Mouse (Mus musculus): Measurements from ENCODE around the gene Pfpl. TPM values are rescaled to one million over a fixed set of nuclear protein-coding genes. Genes with fewer than 3 reads are reported as not detected.

Gene Pfpl
- not detected in 2 replicates for polyA plus RNA-seq (2021; fragmentation: Nextera tagmentation)
- long read RNA-seq, experiment 1: 0 reads
- long read RNA-seq, experiment 2: 0 reads

GRCm38 (mm10) chr19:12427605-12428004, at the start of gene Pfpl:
Gene Pfpl (plus strand): TSS chr19:12427905.

DNA sequence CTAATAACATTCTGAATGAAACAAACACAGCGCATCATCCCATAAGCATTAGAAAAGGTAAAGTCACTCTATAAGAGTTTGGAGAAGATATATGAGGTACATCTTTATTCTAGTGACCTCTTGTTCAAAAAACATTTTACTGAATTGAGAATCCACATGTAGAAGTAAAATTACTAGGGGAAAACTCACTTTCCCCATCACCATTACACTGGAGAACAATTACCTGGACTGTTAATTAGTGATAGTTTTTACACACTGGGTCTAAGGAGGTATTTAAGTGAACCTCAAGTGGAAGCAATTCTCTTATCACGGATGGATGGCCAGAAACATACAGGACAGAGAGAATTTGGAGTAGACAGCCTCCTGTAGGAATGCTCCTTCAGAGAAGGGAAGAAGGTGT, 40.7 kb upstream of the Pfpl start, which contains the start of gene Olfr1440:
TSS of gene Olfr1440 (plus strand) at position 301 of the 400 bp plus-strand sequence.

GRCm38 (mm10) chr19:12417361-12417760, 10.3 kb upstream of the Pfpl start, which contains the start of gene Olfr1441:
Gene Olfr1441 (plus strand): TSS chr19:12417433.

DNA sequence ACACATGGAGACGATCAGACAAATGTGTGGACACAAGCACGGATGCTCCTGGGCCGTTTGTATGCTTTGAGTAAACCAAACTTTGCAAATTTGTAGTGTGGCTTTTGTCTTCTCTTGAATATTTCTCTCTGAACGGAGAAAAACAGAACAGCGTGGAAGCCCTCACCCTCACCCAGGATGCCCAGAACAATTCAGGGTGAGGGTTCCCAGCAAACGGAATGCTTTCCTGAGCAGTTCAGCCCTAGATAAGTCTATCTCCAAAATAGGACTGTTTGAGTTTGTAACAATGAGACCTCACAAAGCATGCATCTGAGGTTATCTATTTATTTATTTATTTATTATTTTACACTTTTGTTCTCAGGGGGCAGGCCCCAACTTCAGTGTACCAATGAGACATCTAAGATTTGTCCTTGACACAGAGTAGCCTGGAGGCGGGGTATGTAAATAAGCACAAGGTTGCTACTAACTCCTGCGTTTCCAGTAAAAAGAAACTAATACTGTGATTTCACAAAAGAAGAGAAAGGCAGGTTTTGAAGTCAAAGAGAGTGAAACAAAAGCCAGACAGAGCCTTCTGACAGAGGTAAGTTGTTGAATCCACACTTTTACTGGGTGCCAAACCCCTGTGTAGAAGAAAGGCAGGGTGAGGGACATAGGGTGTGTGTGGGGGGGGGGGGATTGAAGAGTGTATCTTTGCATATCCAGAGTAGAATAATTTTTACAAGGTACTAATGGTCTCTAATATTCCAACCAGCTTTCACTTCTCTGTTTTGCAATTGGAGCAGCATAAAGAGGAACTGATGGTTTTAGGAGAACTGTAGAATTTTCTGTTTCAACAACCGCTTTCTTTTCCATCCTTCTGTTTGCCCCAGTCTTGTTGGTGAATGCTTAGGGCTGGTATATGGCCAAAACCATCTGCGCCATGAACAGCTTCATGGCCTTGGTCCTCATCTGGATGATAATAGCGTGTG, 32.9 kb downstream of the Pfpl start, which contains the start of gene Mpeg1:
TSS of gene Mpeg1 (plus strand) at position 498 of the 968 bp plus-strand sequence.

Other genes with a start within 250 kb of the Pfpl start
- not detected in 2 replicates for gene Olfr1431, start 227.3 kb upstream of the Pfpl start, polyA plus RNA-seq (2021; fragmentation: Nextera tagmentation)
- not detected in 2 replicates for gene Olfr1432, start 195.3 kb upstream of the Pfpl start, polyA plus RNA-seq (2021; fragmentation: Nextera tagmentation)
- not detected in 2 replicates for gene Olfr262, start 186.2 kb upstream of the Pfpl start, polyA plus RNA-seq (2021; fragmentation: Nextera tagmentation)
- gene Olfr235, start 166.9 kb upstream of the Pfpl start, polyA plus RNA-seq (2021; fragmentation: Nextera tagmentation): not detected in 2 replicates
- gene Olfr1434, start 148.1 kb upstream of the Pfpl start, polyA plus RNA-seq (2021; fragmentation: Nextera tagmentation): not detected in 2 replicates
- gene Olfr1436, start 128.8 kb upstream of the Pfpl start, polyA plus RNA-seq (2021; fragmentation: Nextera tagmentation): not detected in 2 replicates
- gene Olfr1437, start 102.8 kb upstream of the Pfpl start, polyA plus RNA-seq (2021; fragmentation: Nextera tagmentation): not detected in 2 replicates
- gene Olfr1438-ps1, start 92.0 kb upstream of the Pfpl start, polyA plus RNA-seq (2021; fragmentation: Nextera tagmentation): not detected in 2 replicates
- not detected in 2 replicates for gene Olfr1440, start 40.6 kb upstream of the Pfpl start, polyA plus RNA-seq (2021; fragmentation: Nextera tagmentation)
- gene Olfr1441, start 10.5 kb upstream of the Pfpl start, polyA plus RNA-seq (2021; fragmentation: Nextera tagmentation): not detected in 2 replicates
- 2.8 and 2.9 TPM in 2 replicates for gene Mpeg1, start 32.9 kb downstream of the Pfpl start, polyA plus RNA-seq (2021; fragmentation: Nextera tagmentation)
- gene Dtx4, start 73.5 kb downstream of the Pfpl start, polyA plus RNA-seq (2021; fragmentation: Nextera tagmentation): 4.0 and 4.5 TPM in 2 replicates
- 0.53 and 0.55 TPM in 2 replicates for gene Fam111a, start 117.8 kb downstream of the Pfpl start, polyA plus RNA-seq (2021; fragmentation: Nextera tagmentation)
- gene Gm4952, start 172.1 kb downstream of the Pfpl start, polyA plus RNA-seq (2021; fragmentation: Nextera tagmentation): 0.18 TPM in 1 of 2 replicates, not detected in the other
- gene Glyat, start 205.4 kb downstream of the Pfpl start, polyA plus RNA-seq (2021; fragmentation: Nextera tagmentation): 0.06 and 0.19 TPM in 2 replicates
- not detected in 2 replicates for gene Olfr1442, start 242.5 kb downstream of the Pfpl start, polyA plus RNA-seq (2021; fragmentation: Nextera tagmentation)

Data from layer of hippocampus, adult 6 months (tissue).